Mouse (Mus musculus) embryonic stem cell, embryonic (primary cell): ENCODE data around the gene Cdr2l.

Experiments
- CTCF ChIA-PET, 4 experiments: fragments of 300-600 bp in 2 of 4; fragments of 350-600 bp in 2 of 4; sonication (Branson Sonifier 250); formaldehyde crosslinking; loops; one replicate each; lab custom pipeline; 2022; ENCODE audit warnings: inconsistent platforms in 2 of 4; lab: Charles Lee
- POLR2A ChIA-PET, 4 experiments: fragments of 300-600 bp in 2 of 4; fragments of 350-600 bp in 2 of 4; sonication (Branson Sonifier 250); formaldehyde crosslinking; loops; one replicate each; lab custom pipeline; 2022; ENCODE audit warnings: antibody characterized with exemption in 4 of 4, inconsistent platforms in 1 of 4; lab: Charles Lee

Gene Cdr2l

DNA sequence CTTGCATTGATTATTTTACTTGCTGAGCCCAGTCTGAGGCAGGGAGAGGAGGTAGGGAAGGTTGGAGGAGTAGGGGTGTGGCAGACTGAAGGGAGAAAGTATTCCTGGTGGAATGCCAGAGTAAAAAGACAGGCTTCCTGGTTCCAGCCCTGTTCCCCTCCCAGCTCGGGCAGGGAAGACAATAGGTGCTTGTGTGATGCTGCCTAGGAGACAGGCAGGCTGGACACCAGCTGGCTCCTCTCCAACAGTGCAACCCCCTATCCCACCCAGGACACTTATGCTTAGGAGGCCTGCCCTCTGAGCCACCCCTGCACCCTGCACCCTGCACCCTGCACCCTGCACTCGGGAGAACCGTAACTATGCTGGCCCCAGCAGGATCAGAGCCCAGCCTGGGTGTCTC lies 22.4 kb upstream of the Cdr2l start:
- POLR2A ChIA-PET = interaction anchor here in 2 of 4 experiments (0.7 to 1.7 kb wide), 6 partner anchors 8 to 177 kb away, joined by 3 to 6 read pairs (median 4); partner anchors contain the start of genes Hid1 (in 1 of the 2) and Jpt1 (in 1 of the 2)
- CTCF ChIA-PET = interaction anchor here in 2 of 4 experiments (0.8 to 3.6 kb wide), 9 partner anchors 9 to 187 kb away, joined by 3 to 19 read pairs (median 3); partner anchors contain the start of genes Fdxr (in 1 of the 2) and Hid1 (in 1 of the 2)

DNA sequence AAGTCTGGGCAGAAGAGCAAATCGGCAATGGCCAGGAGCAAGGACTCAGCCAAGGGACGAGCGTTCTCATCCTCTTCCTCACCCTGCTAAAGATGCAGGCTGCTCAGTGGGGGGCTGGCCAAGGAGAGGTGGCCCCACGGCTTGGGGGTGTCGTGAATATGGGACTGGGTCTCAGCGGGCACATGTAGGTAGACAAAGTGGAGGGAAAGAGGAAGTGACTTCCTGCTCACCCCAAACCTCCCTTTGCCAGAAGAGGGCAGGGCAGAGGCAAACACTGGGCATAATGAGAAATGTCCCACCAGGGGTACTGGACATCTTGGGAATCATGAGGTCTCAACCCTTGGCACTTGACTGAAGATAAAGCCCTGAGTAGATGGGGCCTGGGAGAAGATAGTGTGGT lies 22.0 kb upstream of the Cdr2l start:
- ChIA-PET POLR2A (interaction anchor here in 2 of 4 experiments (1.0 to 1.4 kb wide), 3 partner anchors 8 to 177 kb away, joined by 3 to 5 read pairs (median 4); partner anchors contain the start of gene Hid1 (in 1 of the 2)), CTCF (interaction anchor here in 3 of 4 experiments (0.6 to 3.6 kb wide), 4 partner anchors 10 to 61 kb away, joined by 4 to 19 read pairs (median 9); no protein-coding TSS in a partner anchor)

DNA sequence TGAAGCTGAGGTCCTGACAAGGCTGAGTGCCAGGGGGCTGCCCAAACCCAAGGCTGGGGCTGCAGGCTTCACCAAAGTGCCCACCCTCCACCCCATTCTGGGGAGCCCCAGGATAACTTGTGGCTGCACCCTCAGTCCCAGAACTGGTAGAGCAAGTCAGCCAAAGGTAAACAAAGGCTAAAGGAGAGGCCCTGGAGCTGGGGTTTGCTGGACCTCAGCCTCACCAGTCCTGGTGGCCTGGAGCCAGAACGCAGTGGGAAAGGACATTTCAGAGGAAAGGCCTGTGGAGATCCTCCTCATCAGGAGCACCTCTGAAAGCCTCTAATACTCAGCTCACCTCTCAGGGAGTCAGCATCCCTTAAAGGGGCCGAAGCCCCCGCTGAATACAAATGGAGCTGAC lies 17.6 kb upstream of the Cdr2l start:
- CTCF ChIA-PET = interaction anchor here in 3 of 4 experiments (0.9 to 2.5 kb wide), 4 partner anchors 9 to 18 kb away, joined by 3 to 14 read pairs (median 8); partner anchors contain the start of gene Cdr2l (in 1 of the 3)
- POLR2A ChIA-PET = interaction anchor here in 2 of 4 experiments (0.9 to 1.5 kb wide), 4 partner anchors 14 to 150 kb away, joined by 3 to 5 read pairs (median 4); partner anchors contain the start of genes Cdr2l (in 1 of the 2) and Jpt1 (in 1 of the 2)

DNA sequence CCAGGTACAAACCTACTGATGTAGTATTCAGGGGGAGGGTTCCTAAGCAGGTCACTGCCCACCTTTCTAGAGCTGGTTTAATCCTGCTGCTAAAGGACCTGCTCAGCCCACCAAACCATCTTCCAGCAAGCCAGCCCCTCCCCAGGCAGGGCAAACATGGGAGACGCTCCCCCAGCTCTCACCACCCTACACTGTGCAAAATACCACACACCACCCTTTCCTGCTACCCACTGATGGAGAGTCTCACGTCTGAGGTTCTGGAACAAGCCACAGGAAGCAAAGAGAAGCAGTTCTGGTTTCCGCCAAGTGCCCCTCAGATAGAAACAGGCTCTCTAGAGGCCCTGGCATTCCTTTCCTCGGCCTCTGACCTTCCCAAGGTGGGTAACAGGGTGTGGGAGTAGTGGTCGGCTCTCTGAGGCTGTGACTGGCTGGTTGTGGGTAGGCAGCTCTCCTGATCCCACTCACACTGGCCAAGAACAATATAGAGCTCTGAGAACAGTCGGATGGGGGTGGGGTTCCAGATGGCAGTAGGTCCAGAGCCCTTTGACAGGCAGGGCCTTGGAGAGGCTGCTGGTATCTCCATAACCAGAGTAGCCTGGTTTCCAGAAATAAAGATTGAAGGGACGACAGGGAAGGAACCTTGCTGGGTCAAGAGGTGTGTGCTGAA lies 15.5 kb upstream of the Cdr2l start:
- ChIA-PET POLR2A (interaction anchor here (0.6 to 2.1 kb wide), 13 partner anchors 10 to 581 kb away, joined by 3 to 11 read pairs (median 4); partner anchors contain the start of genes Jpt1 (in 2 of the 4), Cdr2l (in 1 of the 4) and Fdxr (in 1 of the 4)), CTCF (interaction anchor here (0.5 to 3.0 kb wide), 19 partner anchors 8 to 1896 kb away, joined by 3 to 23 read pairs (median 5); partner anchors contain the start of gene Cdr2l (in 2 of the 4))

DNA sequence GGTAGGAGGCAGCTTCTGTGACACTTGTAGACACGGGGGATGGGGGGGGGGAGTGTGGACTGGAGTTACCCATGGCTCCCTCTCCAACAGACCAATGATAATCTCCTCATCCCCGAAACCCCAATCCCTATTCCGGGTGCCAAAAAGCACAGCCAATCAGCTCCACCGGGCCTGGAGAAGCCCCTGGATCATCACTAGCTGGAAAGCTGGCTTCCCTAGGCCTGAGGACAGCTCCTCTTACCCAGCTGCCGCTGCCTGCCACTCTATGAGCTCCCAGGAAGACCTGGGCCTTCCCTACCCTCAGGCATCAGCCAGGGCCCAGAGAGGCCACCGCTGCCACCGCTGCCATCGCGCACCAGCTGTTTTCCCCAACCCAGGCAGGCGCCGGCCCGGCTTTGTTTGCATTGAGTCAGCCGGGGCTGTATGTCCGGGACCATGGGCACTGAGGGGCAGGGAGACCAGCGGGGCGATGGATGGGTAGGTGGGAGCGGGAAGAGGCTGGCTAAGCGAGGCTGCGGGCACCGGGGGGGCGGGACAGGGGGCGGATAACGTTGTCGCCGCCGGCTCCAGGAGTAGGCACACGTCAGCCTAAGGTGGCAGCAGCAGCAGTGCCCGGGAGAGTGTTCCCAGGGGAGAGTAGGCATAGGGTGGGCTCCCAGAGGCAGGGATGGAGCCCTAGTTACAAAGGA lies 14.9 kb upstream of the Cdr2l start:
- POLR2A ChIA-PET = interaction anchor here (0.6 to 2.6 kb wide), 19 partner anchors 8 to 658 kb away, joined by 3 to 11 read pairs (median 4); partner anchors contain the start of genes Cdr2l (in 2 of the 4), Jpt1 (in 2 of the 4), Fdxr (in 1 of the 4) and Slc9a3r1 (in 1 of the 4)

DNA sequence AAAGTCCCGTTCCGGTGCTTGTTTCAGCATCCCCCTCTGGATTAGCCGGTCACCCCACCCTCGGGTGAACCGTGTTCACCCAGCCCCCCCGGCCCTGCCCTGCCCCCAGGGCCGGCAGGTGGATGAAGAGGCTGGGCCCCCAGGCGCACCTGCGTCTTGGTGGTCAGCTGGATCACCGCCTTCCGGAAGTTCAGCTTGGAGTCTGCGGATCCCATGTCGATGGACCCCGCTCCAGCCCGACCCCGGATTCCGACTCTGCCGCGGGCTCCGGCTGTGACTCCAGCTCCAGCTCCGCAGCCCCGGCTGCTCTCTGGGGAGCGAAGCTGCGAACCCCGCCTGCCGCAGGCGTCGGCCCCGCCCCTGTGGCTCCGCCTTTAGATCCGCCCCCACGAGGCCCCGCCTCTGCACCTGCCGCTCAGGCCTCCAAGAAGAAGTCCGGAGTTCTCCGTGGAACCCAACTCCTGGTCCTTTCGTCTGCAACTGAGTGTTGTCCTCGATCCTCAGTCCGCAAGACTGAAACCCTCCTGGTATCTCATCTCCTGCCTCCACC lies 14.2 kb upstream of the Cdr2l start, which contains the start of gene Hid1:
Hid1 (minus strand) TSS at position 362 of the 550 bp plus-strand sequence.
- POLR2A ChIA-PET = interaction anchor here in 2 of 4 experiments (0.8 to 2.6 kb wide), 14 partner anchors 8 to 657 kb away, joined by 3 to 11 read pairs (median 4); partner anchors contain the start of genes Cdr2l (in 2 of the 2), Jpt1 (in 2 of the 2) and Slc9a3r1 (in 1 of the 2)
- CTCF ChIA-PET = interaction anchor here (0.6 to 3.0 kb wide), 13 partner anchors 9 to 68 kb away, joined by 3 to 17 read pairs (median 4); partner anchors contain the start of genes Cdr2l (in 2 of the 4) and Ush1g (in 1 of the 4)

More for the DNA sequence above, 14.9 kb upstream of the Cdr2l start:
- CTCF ChIA-PET = interaction anchor here (0.5 to 3.0 kb wide), 22 partner anchors 9 to 1895 kb away, joined by 3 to 23 read pairs (median 4); partner anchors contain the start of gene Cdr2l (in 2 of the 4)

DNA sequence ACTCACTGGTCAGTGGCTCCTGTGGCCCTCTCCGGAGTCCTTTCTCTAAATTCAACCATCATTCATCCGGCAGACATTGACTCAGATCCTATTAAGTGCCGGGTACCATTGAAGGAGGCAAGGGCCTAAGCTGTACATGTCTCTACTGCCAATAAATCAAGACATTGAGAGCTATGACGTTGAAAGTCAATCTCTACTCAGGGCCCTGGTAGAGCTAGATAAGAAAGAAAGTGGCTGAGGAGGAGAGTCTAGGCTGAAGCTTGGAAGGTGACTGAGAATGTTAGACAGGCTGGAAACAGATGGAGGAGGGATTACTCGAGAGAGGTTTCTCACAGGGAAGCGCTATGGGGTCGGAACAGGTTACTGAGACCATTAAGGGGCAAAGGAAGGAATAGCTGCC lies 11.3 kb upstream of the Cdr2l start:
- POLR2A ChIA-PET = interaction anchor here in 2 of 4 experiments (0.5 to 1.3 kb wide), 3 partner anchors 24 to 338 kb away, joined by 3 to 4 read pairs (median 3); partner anchors contain the start of gene Grb2 (in 1 of the 2)
- CTCF ChIA-PET = interaction anchor here in 2 of 4 experiments (1.0 to 1.4 kb wide), 3 partner anchors 11 to 16 kb away, joined by 3 to 4 read pairs (median 4); no protein-coding TSS in a partner anchor

DNA sequence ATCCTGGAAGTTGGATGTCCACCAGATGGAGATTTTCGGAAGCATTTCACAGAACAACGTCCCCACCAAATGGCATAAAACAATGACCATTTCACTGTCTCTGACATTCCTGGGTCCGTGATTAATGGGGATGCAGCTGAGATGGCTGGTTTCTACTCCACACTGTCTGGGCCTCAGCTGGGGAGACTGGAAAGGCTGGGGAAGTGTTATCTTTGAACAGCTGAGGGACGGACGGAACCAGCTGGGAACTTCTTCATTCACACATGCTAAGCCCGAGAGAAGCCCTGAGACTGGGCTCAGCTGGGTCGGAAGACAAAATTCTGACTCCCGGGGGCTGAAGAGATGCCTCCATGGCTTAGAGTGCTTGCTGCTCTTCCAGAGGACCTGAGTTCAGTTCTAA lies 10.4 kb upstream of the Cdr2l start:
- CTCF ChIA-PET = interaction anchor here in 1 of 4 experiments (1.0 kb wide), 1 partner anchor 17 kb away, joined by 3 read pairs; no protein-coding TSS in a partner anchor

DNA sequence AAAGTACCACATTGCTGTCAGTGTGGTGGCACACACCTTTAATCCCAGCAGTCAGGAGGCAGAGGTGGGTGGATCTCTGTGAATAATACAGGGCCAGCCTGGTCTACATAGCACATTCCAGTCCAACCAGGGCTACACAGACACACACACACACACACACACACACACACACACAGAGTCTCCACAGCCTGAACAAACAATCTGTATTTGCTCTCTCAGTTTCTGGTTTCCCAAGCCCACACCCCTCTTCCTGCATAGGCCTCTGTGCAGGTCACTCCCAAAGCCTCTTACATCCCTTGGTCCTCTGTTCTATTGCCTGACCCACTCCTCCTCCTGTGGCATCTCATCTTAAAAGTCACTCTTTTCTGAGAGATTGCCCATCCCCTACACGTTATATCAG lies 9.7 kb upstream of the Cdr2l start:
- ChIA-PET CTCF (no interaction called here), POLR2A (no interaction called here)

More for the DNA sequence above, 10.4 kb upstream of the Cdr2l start:
- POLR2A ChIA-PET = interaction anchor here in 1 of 4 experiments (0.6 kb wide), 1 partner anchor 25 kb away, joined by 3 read pairs; no protein-coding TSS in a partner anchor

DNA sequence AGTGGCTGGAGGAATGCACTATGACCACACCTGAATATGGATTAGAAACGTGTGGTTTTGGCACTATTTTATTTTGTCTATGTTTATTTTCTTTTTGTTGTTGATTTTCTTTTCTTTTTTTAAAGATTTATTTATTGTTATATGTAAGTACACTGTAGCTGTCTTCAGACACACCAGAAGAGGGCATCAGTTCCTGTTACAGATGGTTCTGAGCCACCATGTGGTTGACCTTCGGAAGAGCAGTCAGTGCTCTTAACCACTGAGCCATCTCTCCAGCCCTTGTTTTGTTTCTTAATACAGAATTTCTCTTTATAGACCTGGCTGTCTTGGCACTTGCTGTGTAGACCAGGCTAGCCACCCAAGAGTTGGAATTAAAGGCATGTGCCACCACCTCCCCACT lies 9.0 kb upstream of the Cdr2l start:
- POLR2A ChIA-PET = no interaction called here
- CTCF ChIA-PET = no interaction called here

DNA sequence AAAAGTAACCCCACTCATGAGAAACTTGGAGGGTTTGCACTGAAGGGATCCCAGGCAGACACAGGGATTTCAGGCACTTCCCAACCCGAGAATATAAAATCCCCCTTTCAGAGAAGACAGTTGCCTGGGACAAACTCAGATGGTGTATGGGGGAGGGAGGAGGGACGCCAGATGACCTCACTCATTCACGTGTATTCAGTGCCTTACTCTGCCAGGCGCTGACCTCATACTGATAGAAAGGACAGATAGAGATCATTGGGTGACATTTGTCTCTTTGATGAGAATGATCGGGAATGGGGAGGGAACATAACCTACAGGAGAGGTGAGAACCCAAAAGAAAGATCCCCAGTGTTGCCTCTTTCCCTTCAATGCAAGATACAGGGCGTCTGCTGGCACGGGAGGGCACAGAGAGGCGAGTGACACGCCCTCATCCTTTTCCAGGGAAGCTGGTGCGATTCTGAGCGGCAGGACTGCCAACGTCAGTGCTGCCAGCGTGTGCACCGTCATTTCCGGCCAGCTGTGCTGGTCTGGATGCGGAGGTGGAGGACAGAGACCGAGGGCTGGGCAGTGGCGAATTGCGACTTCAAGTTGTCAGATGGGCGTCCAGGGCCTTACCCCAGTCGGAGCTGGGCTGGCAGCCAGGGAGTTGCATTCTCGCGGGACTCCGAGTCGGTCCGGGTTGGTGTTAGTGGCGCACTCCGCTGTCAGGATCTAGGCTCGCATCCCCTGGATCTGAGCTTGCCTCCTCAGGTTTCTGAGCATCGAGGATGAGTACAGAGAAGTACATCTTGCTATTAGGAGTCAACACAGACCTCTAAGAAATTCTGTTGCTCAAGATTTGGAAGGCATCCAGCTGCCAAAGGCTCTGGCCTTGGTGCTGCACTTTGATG lies 7.7 kb upstream of the Cdr2l start:
- POLR2A ChIA-PET = interaction anchor here (0.6 to 1.2 kb wide), 6 partner anchors 9 to 439 kb away, joined by 3 to 5 read pairs (median 4); partner anchors contain the start of gene Caskin2 (in 1 of the 4)
- CTCF ChIA-PET = interaction anchor here in 1 of 4 experiments (0.6 kb wide), 1 partner anchor 118 kb away, joined by 4 read pairs; no protein-coding TSS in a partner anchor

DNA sequence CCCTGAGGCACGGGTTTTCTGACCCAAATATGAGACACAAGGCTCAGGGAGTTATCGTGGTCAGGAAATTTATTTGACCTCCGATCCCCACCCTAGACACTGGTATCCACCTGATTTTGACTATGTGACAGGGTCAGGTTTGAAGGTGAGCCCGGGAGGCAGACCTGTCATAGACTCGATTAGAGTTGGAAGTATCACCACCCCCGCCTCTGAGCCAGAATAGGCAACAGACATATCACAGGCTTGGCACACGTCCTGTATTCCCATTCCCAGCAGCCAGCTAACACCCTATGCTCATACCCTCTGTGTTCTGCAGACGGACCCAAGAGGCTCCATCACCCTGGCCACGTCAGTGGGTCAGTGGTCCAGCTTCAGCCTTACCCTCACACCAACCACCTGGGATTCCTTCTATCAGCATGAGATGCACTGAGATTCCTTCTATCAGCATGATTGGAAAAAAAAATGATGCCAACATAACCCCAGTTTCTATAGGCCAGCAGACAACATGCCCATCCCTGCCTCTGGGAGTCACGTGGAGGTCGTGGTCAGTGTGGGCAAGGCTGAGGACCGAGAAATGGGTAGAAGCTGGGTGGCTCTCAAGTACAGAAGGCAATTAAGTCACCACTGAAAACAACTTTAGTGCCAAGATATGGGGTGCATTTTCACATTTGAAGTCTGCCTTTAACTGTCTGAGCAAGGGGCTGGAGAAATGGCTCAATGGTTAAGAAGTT lies 6.9 kb upstream of the Cdr2l start:
- CTCF ChIA-PET = interaction anchor here in 2 of 4 experiments (0.6 to 1.3 kb wide), 2 partner anchors 118 to 150 kb away, joined by 3 to 4 read pairs; no protein-coding TSS in a partner anchor
- POLR2A ChIA-PET = interaction anchor here (0.6 to 1.2 kb wide), 7 partner anchors 8 to 439 kb away, joined by 3 to 5 read pairs (median 4); partner anchors contain the start of gene Caskin2 (in 1 of the 4)

DNA sequence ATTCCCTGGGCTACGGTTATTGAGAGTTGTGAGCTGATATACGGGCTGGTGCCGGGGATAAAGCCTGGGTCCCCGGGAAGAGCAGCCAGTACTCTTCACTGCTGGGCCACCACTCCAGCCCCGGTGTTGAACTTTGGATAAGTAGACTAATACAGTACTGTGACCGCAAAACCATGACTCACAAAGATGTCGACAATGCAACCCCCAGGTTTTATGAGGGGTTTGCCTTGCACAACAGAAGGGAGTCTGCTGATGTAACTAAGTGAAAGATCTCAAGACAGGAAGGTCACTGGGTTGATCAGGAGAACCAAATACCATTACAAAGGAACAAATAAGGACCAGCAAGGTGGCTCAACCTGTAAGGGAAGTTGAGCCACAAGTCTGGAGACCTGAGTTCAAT lies 5.0 kb upstream of the Cdr2l start:
- ChIA-PET POLR2A (interaction anchor here in 3 of 4 experiments (0.6 to 1.0 kb wide), 3 partner anchors 12 to 42 kb away, joined by 3 to 4 read pairs (median 3); partner anchors contain the start of gene Otop3 (in 1 of the 3)), CTCF (no interaction called here)

DNA sequence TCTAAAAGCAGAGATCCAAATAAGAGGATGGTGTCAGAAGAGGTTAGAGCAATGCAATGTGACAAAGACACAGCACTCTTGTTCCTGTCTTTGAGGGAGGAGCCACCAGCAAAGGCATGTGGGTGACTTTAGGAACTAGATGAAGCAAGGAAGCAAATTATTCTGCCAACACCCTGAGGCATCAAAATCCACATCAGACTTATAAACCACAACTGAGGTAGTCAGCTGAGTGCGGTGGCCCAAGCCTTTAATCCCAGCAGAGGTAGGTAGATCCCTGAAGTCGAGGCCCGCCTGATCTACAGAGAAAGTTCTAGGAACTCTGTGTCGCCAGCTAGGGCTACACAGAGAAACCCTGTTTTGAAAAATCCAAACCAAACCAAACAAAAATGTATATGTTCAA lies 4.5 kb upstream of the Cdr2l start:
- POLR2A ChIA-PET = interaction anchor here in 2 of 4 experiments (0.6 to 1.0 kb wide), 4 partner anchors 13 to 42 kb away, joined by 3 to 6 read pairs (median 3); partner anchors contain the start of gene Otop3 (in 1 of the 2)

DNA sequence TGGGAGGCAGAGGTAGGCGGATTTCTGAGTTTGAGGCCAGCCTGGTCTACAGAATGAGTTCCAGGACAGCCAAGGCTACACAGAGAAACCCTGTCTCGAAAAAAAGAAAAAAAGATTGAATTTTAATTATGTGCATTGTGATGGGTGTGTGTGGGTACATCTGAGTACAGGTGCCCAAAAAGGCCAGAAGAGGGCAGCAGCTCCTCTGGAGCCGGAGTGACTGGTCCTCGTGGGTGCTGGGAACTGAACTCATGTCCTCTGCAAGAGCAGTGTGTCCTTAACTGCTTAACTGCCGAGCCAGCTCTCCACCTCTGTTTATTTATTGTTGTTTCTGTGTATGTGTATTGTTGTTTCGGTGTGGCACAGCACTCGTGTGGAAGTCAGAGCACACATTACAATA lies 3.9 kb upstream of the Cdr2l start:
- POLR2A ChIA-PET = interaction anchor here in 1 of 4 experiments (1.0 to 1.2 kb wide), 4 partner anchors 11 to 35 kb away, joined by 3 to 6 read pairs (median 4); partner anchors contain the start of gene Hid1
- CTCF ChIA-PET = interaction anchor here (0.5 to 1.0 kb wide), 6 partner anchors 10 to 150 kb away, joined by 3 to 4 read pairs (median 3); partner anchors contain the start of gene Hid1 (in 1 of the 4)

More for the DNA sequence above, 4.5 kb upstream of the Cdr2l start:
- CTCF ChIA-PET = interaction anchor here in 3 of 4 experiments (0.5 to 1.0 kb wide), 4 partner anchors 9 to 151 kb away, joined by 3 to 4 read pairs (median 3); partner anchors contain the start of gene Hid1 (in 1 of the 3)
